Mouse (Mus musculus): ENCODE data around the gene Mrnip.

Mrnip gene

DNA sequence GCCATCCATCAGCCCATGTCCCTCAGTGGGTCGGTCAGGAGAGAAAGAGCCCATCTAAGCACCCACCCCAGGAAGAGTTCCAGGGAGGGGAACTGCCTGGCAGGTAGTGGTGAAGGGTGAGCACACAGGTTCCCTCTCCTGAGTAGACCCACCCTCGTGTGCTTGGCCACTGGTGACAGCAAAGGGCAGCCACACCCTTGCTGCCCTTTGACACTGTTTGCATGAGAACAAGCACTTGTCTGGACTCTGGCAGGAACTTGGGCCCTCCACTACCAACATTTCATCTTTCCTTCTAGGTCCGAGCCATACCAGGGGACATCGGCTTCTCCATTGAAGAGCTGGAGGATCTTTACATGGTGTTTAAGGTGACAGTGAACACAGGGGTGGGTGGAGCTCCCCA lies 14.9 kb upstream of the Mrnip start:
- DNase-seq (ENCODE audit: low read depth, low spot score) = no peak

DNA sequence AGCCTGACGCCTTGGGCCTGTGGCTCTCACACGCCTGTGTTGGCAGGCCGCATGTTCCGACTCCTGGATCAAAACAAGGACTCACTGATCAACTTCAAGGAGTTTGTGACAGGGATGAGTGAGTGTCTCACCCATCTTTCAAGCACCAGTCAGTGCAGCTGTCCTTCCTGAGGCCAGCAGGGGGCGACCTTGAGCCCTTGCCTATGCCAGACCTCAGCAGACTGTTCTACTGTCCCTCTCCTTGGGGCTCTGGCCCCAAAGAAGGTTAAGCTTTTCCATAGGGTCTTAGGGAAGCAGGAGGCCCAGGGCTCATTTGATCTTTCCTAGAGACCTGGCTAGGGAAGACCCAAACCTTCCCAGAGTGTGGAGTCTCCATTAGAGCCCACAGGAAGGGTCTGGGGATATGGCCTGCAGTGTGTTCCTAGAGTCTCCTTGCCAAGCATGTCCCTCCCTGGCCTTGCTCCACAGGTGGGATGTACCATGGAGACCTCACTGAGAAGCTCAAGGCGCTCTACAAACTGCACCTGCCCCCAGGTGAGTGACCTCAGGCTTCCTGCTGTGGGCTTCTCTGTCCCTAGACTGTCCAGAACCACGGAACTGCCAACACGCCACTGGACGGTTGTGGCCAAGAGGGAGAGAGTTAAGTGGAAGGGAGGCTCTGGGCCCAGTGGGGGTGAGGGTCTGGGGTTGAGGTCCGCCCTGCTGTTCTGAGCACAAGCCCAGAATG lies 12.5 kb upstream of the Mrnip start:
- peak; percentile 78 for DNase-seq (ENCODE audit: low read depth, low spot score)

GRCm38 (mm10) chr11:50162338-50163050 lies 11.8 kb upstream of the Mrnip start:
- no peak for DNase-seq (ENCODE audit: low read depth, low spot score)

DNA sequence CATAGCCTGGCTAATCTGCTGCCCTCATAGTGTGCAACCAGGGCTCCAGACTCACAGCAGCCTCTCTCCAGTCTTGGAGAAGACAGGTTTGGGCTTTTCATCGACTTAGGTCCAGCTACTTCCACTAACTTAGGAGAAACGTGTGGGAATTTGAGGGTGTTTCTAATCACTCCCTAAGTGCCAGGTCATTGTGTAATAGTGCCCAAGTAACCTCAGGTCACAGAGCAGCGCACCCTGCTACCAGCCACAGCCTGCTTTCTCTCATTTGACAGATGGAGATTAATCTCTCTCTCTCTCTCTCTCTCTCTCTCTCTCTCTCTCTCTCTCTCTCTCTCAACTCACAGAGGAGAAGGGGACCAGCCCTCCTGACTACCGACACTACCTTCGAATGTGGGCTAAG lies 5.9 kb upstream of the Mrnip start:
- no peak for DNase-seq (ENCODE audit: low read depth, low spot score)

GRCm38 (mm10) chr11:50174730-50175187 lies 515 bp downstream of the Mrnip start:
- peak; percentile 96 for DNase-seq (ENCODE audit: low read depth, low spot score)

DNA sequence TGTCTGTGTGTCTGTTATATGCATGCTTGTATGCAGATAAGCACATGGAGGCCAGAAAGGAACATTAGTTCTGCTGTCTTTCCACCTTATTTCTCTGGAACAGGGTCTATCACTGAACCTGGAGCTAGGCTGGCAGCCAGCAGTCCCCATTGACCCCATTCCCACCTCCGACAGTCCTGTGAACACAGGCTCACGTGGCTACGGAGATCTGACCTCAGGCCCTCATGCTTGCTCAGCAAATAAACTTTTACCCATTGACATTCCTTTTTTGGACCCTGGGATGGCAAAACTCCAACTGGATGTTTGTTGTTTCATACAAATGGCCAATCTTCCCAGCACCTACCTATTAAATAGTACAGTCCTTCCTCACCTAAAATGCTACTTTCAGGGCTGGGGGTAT lies 2.1 kb downstream of the Mrnip start:
- no peak for DNase-seq (ENCODE audit: low read depth, low spot score)

GRCm38 (mm10) chr11:50177111-50177510 lies 2.9 kb downstream of the Mrnip start:
- DNase-seq (ENCODE audit: low read depth, low spot score) = no peak

GRCm38 (mm10) chr11:50178532-50179488 lies 4.6 kb downstream of the Mrnip start:
- no peak for DNase-seq (ENCODE audit: low read depth, low spot score)

- no peak for DNase-seq (ENCODE audit: low read depth, low spot score)
Observed at GRCm38 (mm10) chr11:50180478-50181231, 6.4 kb downstream of the Mrnip start.

DNA sequence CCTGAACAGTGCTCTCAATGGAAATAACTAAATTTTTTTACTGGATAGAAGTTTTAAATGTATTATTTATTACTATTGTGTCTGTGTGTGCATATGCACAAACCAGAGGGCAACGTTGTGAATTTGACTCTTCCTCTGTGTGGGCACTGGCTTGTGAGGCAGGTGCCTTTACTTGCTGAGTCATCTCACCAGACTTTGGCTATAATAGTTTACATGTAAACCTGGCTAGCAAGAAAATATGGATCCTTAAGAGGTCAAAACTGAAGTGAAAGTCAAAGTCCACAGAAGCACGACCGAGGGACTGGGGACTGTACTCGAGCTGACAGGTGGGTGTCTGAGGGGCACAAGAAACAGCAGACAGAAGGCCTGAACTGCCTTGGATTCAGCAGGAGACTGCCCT lies 8.5 kb downstream of the Mrnip start:
- DNase-seq (ENCODE audit: low read depth, low spot score) = no peak

DNA sequence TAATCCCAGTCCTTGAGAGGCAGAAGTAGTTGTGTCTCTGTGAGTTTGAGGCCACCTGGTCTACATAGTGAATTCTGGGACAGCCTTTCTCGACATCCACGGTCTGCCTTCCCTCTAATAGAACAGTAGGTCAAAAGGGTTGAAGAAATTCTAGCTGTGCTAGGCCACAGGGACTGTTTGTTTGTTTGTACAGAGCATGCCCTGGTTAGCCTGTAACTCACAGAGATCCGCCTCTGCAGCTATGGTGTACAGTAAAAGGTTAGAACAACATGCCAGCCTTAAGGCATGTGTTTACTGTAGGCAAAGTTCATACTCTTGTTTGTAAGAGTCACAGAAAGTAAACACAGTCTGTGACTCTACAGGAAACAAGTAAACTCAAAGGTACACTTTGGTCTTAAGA lies 10.5 kb downstream of the Mrnip start:
- no peak for DNase-seq (ENCODE audit: low read depth, low spot score)

DNA sequence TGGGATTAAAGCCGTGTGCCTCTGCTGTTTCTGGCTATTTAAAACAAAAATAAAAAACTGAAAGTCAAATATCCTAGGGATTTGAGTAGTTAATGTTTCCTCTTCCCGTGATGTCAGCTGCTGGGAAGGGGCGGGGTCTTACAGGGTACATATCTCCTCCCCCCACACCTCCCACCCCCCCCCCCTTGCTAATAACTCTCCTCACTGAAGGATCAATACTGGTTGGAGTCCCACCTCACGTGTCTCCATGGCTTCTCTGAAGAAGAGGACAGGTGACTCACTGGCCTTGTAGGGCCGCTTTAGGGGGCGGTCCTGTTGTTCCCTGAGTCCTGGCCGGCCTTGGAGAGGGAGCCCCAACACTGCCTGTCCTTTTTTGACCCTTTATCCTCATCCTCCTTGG lies 14.4 kb downstream of the Mrnip start:
- DNase-seq (ENCODE audit: low read depth, low spot score) = no peak

DNA sequence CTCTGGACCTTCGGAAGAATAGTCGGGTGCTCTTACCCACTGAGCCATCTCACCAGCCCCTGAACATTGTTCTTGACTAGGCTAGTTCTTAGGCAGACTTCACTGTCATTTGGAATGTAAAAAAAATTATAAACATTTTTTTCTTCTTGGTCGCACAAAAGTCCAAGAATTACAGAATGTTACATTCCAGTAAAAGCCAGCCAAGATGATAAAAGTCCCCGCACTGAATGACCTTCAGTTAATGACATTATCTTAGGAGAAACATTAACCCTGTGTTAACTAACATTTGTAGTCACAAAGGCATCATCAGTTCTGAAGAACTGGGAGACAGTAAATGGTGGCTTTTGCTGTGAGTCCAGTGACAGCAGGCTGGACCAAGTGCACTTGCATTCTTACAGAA lies 16.1 kb downstream of the Mrnip start:
- DNase-seq (ENCODE audit: low read depth, low spot score) = no peak

DNA sequence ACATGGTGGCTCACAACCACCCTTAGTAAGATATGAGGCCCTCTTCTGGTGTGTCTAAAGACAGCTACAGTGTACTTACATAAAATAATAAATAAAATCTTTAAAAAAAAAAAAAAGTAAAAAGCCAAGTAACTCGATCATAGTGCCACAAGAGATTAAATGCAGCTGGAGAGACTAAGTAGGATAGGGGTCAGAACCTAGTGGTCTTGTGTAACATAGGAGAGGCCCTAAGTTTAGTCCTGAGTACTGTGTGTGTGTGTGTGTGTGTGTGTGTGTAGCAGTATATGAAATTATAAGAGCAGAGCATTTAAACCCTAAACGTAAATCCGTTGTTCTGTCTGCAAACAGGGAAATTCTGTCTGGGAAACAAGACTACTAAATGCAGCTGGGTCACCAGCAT lies 18.0 kb downstream of the Mrnip start:
- no peak for DNase-seq (ENCODE audit: low read depth, low spot score)

- DNase-seq (ENCODE audit: low read depth, low spot score) = no peak
Observed at GRCm38 (mm10) chr11:50194070-50194469, 19.8 kb downstream of the Mrnip start.

DNA sequence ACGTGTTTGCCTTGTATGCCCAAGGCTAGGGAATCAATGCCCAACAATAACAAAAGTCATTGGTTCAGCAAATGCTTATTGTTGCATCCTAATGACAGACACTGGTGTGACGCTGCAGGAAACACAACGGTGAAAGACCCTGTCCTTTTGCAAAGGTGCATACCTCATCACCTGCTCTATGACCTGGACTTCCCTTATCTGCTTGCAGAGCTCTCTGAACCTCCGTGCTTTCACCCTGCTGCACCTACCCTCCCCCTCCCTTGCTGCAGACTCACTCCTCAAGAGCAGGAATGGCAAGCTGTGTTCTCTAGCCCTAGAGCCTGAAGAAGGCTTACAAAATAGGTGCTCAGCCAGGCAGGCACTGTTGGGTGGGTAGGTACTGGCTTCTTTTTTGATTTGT lies 20.5 kb downstream of the Mrnip start:
- DNase-seq (ENCODE audit: low read depth, low spot score) = no peak

DNA sequence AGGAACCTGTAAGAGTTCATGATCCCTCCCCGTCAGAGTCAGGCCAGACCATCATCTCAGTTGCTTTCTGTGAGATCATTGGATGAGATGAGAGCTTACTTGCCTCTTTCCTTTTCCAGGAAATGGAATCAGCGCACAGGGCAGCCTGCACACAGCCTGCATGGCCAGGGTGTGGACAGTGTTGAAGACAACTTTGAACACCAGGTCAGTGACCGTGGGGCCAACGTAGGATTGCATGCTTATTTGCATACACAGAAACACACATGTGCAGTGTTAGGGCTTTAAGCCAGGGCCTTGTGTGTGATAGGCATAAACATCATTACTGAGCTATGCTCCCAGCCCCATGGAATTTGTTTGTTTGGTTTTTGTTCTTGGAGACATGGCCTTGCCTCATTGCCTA lies 23.3 kb downstream of the Mrnip start:
- no peak for DNase-seq (ENCODE audit: low read depth, low spot score)

DNA sequence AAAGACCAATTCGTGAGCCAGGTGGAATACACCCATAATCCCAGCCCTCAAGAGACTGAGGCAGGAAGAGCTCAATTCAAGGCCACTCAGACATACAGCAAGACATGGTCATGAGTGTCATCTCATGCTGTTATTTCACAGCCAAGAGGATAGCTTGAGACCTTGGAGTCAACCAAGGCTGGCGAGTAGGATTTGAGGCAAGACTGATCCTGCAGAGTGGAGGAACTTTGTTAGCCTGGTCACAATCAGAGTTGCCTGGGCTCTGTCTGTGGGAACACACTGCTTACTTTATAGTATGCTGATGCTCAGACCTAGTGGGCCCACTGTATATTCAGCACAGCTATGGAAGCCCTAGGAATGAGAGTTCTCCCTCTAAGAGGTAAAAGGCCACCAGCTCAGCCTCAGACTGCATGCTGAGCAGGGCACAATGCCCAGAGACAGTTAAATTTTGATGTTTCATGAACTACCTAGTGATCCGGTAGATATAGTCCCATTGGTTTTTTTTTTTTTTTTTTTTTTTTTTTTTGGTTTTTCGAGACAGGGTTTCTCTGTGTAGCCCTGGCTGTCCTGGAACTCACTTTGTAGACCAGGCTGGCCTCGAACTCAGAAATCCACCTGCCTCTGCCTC lies 24.1 kb downstream of the Mrnip start:
- DNase-seq (ENCODE audit: low read depth, low spot score) = no peak

DNA sequence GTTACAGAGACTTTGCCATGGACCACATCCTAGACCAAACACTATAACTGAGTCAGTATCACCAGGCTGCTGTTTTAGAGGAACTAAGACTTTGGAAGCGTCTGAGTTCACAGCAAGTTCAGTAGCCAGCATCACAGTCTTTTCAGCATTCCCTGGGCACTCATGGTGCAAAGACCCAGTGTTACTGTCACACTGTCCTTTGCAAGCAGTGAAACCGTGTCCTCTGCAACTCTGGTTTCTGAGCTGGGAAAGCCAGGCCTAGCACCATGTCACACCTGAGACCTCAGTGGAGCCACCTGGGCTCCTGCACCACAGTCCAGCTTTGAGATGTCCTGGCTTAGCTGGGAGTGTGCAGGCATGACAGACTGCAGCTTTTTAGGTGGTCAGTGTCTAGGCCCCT lies 24.7 kb downstream of the Mrnip start:
- no peak for DNase-seq (ENCODE audit: low read depth, low spot score)

- DNase-seq (ENCODE audit: low read depth, low spot score) = no peak
Observed at GRCm38 (mm10) chr11:50200613-50201012, 26.4 kb downstream of the Mrnip start.

- no peak for DNase-seq (ENCODE audit: low read depth, low spot score)
Observed at GRCm38 (mm10) chr11:50201590-50201989, 27.3 kb downstream of the Mrnip start.
